Mouse (Mus musculus) kidney, postnatal 25 days (tissue): ENCODE results near the gene Slc38a2.

Experiments used
- DNase-seq, 2 experiments: peaks; one replicate each; pipeline ENCODE4 v3.0.0; 2021; ENCODE audit warnings: mixed read lengths in 2 of 2

Slc38a2 gene

DNA sequence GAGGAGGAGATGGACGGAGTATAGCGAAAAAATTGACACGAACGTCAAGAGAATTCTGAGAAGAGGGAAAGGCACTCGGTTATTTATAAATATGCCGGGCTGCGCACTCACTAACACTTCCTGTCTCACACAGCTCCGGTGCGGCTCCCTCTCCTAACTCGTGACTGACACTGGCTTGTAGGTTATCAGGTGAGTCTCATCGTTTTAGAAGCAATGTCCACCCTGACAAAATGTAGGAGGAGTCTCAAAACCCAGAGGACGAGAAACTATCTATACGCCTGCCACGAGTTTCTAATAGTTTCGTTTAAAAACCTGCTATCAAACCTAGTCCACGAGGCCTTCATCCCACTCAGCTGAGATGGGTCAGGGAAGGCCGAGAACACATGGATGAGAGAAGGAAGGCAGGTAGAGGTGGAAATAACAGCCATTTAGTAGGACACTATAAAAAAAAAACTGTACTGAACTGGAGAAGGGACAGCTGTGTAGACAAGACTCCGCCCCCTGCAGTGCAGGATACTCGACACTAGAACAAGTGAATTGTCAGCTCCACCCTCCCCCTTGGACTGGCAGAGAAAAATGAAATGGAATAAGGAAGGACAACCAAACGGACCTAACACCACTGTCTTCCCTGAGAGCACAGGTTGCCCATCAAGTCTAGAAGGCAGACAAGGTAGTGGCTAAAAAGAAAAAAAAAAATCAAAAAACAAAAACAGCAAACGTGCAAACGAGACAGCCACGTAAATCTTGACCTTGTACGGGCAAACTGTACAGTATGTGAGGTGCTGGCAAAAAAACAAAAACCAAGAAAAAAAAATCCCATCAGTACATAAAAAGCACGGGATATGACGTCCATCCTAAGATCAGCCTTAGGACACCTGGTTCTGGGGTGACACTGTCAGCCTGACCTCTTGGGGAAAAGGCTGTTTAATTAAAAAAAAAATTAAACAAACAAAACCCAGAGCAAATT lies 3.8 kb downstream of the Slc38a2 start:
- peak; percentile 62 to 71 for DNase-seq

DNA sequence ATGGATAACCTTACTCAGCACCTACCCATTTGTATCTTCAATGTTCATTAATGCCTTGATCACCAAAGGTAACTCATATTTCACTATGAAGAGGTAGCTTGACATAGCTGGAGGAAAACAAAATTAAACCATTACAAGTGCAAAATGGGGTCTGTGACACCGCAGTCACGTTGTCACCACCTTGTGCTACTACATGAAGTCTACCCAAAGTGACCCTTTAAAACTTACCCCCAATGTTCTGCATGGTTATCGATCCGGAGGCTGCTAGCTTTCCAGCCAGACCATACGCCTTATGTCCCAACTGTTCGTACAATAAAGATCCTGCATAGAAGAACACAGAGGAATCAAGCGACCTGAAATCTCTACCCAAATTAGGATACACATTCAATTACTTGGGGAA lies 4.5 kb downstream of the Slc38a2 start:
- no peak for DNase-seq

- DNase-seq: no peak
Measured at GRCm38 (mm10) chr15:96693688-96694087, 5.8 kb downstream of the Slc38a2 start.

DNA sequence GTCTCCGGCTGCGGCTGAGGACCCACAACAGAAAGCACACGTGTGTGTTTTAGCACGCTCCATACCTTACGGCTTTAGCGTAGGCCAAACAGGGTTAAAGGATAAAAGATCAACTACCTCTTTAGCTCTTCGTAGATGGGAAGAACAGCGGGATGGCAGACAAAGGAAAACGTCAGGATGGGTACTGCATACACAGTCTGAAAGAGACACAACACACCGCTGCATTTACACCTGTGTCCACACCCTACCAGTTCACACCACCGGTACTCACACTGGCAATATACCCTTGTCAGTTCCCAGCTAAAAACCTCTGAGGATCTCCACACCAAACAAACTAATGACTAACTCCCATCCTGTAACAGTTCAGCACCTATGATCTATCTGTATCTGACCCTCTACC lies 7.1 kb downstream of the Slc38a2 start:
- no peak for DNase-seq

DNA sequence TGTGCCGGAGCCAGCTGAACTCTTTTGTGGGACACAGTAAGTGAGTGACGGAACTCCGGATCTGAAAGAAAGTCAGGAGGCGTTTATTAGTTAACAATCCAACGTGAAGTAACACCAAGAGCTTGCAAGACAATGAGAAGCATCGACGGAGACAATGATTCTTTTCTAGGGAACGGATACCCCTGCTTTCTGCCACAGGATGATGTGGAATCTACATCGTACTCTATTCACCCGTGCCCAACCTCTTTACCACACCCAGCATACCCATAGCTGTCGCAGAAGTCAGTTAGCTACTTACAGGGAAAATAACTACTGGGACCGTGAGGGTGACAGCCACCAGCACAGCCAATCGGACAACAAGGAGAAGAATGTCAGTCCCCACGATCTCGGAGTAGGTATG lies 8.1 kb downstream of the Slc38a2 start:
- no peak for DNase-seq

- DNase-seq: no peak
Measured at GRCm38 (mm10) chr15:96690829-96691228, 8.7 kb downstream of the Slc38a2 start.

DNA sequence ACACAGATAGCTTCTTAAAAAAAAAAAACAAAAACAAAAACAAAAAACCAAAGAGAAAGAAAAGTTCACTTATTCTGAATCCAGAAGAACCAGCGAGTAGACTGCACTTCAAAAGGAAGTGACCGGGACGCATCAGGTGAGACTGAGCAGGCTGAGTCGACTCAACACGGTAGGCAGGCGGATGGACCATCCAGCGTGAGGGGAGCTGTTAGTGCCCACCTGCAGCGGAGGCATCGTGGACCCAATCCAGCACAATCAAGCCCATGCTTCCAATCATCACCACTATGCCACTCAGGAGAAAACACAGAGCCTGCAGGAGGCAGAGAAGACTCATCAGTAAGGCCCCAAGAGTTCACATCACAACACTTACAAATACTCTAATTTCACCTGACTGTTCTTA lies 9.6 kb downstream of the Slc38a2 start:
- DNase-seq: no peak

- no peak for DNase-seq
Measured at GRCm38 (mm10) chr15:96688784-96689318, 10.7 kb downstream of the Slc38a2 start.

DNA sequence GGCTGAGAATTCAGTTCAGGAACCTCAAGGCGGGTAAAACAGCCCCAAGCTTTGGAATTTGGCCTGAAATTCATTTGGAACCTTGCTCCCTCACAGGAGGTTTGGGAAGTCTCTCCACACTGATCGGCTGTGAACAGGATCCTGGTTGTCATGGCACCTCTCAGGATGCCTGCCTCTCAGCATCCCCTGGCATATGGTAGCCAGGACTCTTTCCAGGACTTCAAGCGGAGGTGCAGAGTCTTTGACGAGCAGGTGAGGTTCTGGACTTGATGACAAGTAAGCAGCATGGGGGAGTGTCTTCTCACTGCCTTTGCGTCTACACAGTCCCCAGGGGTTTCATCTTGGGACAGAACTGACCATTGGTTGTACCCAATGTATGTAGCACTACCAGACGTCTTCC lies 11.5 kb downstream of the Slc38a2 start:
- DNase-seq: no peak

- no peak for DNase-seq
Measured at GRCm38 (mm10) chr15:96687366-96687765, 12.2 kb downstream of the Slc38a2 start.

DNA sequence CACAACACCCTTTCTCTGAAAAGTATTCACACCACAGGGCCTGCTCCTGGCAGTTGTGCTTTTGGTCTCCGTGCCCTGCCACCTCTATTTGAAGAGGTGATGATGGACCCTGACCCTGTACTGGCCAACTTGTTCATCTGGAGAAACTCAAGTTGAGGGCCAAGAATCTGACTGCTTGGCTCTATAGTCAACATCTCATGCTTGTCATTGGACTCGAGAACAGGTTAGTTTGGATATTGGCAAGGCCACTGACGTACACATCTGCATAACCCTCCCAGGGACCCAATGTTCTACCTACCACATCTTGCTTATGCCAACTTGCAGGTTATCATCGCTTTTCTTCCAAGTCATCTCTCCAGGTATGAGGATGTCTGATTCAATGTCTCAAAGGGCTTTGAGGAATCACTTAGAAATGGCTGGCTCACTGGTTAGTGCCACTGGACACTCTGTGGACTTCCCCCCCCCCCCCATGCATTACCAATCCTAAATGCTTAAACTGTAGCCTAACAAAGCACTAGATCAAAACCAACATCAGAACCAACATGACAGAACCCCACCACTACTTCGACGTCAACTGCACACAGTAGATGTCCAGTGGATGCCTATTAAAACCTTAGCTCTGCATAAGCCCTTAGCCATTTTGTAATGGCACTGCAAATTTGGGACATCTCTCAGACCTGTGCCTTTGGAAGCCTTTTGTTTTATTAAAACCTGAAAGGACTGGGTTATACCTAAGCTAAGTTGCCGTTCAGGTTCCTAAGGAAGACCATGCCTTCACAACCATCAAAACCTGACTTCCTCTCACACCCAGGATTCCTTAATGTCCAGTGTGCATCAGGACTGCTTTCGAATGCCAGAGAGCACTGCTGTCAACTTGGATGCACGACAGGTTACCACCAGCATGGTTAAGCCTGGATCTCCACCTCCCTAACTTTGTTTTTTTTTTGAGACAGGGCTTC lies 13.1 kb downstream of the Slc38a2 start:
- no peak for DNase-seq

DNA sequence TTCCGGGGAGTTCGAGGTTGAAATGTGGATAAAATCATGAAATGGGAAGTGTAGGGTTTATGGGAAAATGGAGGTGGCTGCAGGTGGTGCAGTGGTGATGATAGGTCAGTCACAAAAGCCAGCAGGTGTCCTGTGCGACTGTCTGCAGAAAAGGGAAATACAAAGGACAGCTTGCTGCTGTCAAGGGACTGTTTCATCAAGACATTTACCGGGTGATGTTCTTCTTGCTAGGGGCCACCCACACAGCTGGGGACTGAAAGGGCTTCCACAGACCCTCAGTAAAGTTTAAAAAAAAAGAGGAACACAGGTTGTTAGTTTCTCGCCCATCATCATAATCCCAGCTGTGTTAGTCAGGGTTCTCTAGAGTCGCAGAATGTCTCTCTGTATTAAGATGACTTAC lies 14.3 kb downstream of the Slc38a2 start:
- DNase-seq: no peak

GRCm38 (mm10) chr15:96684132-96684830 lies 15.2 kb downstream of the Slc38a2 start:
- DNase-seq: peak; percentile 68 to 72

DNA sequence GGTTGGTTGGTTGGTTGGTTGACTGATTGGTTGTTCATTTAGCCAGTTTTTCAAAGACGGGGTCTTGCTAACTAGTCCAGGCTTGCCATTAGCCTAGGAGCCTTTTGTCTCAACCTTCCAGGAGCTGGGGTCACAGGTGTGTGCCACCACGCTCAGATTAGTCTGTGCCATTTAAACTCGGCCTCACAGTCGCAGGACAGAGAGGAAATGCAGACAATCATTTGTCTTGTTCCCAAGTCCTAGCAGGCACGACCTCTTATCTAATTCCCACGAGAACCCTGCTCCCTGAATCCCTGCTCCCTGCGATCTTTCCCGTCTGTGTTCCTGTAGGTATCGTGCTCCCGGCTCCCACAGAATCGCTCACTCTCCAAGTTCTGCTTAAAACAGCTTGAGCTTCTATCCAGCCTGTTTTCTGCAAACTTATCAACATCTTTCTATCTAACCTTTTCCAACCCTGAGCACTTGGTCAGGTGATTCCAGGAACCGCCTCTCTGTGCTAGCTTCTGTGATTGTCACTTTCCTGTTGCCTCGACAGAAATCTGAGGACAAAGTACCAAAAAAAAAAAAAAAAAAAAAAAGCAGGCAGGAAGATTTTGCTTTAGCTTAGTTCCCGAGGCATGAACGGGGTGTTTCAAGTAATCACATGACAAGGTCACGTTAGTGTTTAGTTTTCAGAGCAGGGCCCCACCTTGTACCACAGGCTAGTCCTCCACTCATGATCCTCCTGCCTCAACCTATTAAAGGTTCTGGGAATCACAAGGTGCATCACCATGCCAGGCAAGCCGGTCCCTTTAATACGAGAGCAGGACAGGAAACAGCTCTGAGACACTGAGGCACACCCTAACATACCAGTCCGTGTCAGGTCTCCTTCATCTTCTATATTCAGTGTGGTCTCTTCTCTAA lies 20.4 kb downstream of the Slc38a2 start:
- no peak for DNase-seq

DNA sequence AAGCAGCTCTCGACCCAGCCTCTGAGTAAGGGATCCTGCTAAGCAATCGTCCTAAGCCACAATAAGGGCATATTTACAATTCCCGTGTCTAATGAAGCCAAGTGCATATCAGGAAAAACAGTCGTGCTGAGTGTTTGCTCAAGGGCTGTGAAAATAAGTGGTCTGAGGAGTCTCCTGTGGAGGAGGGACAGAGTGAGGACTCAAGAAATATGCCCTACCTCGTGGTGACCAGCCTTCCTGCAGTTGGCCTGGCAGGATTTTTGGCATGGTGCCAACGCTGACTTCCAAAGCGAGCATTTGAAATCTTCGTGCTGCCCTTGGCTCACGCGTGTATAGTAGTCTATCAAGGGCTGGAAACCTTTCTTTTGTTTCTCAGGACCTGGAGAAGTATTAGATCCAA lies 23.0 kb downstream of the Slc38a2 start:
- peak; percentile 57 to 60 for DNase-seq

DNA sequence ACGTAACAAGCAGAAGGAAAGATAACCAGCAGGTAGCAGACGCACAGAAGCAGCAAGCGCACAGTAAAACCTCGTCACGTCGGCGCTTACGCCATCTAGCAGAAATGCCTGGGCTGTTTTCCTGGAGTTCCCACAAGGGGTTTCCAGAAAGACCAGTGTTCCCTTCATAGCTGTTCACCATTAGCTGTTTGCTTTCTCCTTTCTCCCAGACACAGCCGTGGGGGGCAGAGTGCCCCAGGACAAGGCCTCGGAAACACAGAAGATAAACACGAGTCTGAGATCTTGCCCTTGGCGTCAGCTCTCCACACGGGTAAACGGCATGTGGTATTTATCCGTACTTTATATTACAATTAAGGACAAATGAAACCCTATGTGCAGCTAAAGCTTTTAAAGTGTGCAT lies 23.8 kb downstream of the Slc38a2 start:
- DNase-seq: no peak

GRCm38 (mm10) chr15:96675055-96675454 lies 24.5 kb downstream of the Slc38a2 start:
- no peak for DNase-seq

- no peak for DNase-seq
Measured at GRCm38 (mm10) chr15:96674089-96674488, 25.4 kb downstream of the Slc38a2 start.

- DNase-seq: no peak
Measured at GRCm38 (mm10) chr15:96669721-96670120, 29.8 kb downstream of the Slc38a2 start.

- DNase-seq: peak; percentile 52 to 78
Measured at GRCm38 (mm10) chr15:96666663-96667062, 32.9 kb downstream of the Slc38a2 start.

DNA sequence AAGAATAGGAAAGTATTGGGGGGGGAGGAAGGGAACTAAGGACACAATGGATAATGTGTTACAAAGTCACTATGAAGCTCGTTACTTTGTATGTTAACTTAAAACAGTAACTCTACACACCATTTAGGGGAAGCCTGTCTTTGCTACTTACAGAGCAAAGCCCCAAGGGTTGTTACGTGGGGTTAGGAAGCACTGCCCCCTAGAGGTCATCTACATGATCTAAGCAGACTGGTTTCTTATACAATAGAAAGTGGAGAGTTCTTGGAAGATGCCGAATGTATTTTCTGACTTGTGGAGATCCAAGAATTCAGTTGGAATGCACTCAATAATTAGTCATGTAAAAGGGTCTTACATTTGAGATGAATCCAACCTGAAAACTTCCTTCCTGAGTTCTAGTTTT lies 33.6 kb downstream of the Slc38a2 start:
- DNase-seq: peak; percentile 71 to 88
